Mouse (Mus musculus): ENCODE results near the gene Scp2. TPM values are rescaled to one million over a fixed set of nuclear protein-coding genes. Genes with fewer than 3 reads are reported as not detected.

Scp2 gene
- total and polyA plus RNA-seq, 3 experiments, result 65.8 to 84.4 TPM; not detected in 1

DNA sequence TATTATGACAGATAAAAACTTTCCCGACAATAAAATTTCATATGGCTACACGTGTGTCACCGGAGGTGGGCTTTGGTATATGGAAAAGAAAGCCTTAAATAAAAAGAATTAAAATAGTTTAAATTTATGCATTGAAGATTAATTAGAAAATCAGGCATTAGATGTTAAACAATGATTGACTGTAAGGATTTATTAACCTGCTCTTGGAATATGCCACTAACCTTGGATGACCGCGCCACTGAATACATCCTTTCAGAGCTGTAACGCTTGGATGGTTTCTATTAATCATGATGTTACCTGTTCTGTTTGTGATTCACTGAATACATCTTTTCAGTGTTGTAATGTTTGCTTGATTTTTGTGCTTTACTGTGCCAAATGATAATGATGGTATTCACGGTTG lies 35.1 kb downstream of the Scp2 start:
- Histone ChIP-seq H3K27ac (ENCODE audit: control insufficient read depth, low read depth, low read length) (no peak overlapping the region), H3K4me1 (ENCODE audit: control insufficient read depth in 1 of 2, insufficient read depth in 2 of 2, low read length in 2 of 2) (no peaks in the 10 kb centered on the region), H3K9me3 (replicated peaks; ENCODE audit: insufficient read depth, low read length) (no peaks in the 10 kb centered on the region), H3K9ac (ENCODE audit: control insufficient read depth, low read depth, low read length, poor library complexity, severe bottlenecking) (no peak overlapping the region), H3K79me2 (ENCODE audit: control insufficient read depth, insufficient read depth, low read length, poor library complexity) (no peaks in the 10 kb centered on the region), H3K4me3 (ENCODE audit: control insufficient read depth in 1 of 2, insufficient read depth in 1 of 2, low read depth in 2 of 2, low read length in 2 of 2) (no peak overlapping the region), H3K36me3 (ENCODE audit: control insufficient read depth in 1 of 2, insufficient read depth in 2 of 2, low read length in 2 of 2) (no peaks in the 10 kb centered on the region; a peak in 1 of 4 replicates), H3K27me3 (ENCODE audit: control insufficient read depth in 1 of 2, insufficient read depth in 2 of 2, low read length in 2 of 2) (no peaks in the 10 kb centered on the region)
- TF ChIP-seq E2F4 (IDR thresholded peaks at IDR 0.05; ENCODE audit: borderline replicate concordance, low read depth, low read length) (no peak), MAZ (IDR thresholded peaks at IDR 0.05; ENCODE audit: low read depth, low read length) (no peak), MAX (IDR thresholded peaks at IDR 0.05; ENCODE audit: low read length) (no peak), UBTF (IDR thresholded peaks at IDR 0.05; ENCODE audit: borderline replicate concordance, insufficient read depth, low read depth, low read length) (no peak), POLR2A (IDR thresholded peaks at IDR 0.05; ENCODE audit: control insufficient read depth in 1 of 2, insufficient read depth in 1 of 2, low read depth in 1 of 2, low read length in 2 of 2, poor library complexity in 1 of 2) (no peak), RCOR1 (IDR thresholded peaks at IDR 0.05; ENCODE audit: low read depth, low read length) (no peak)
- no peak for DNase-seq (ENCODE audit: low read depth, low spot score)

GRCm38 (mm10) chr4:108096345-108096744 lies 48.5 kb downstream of the Scp2 start, which contains the start of gene Podn:
Gene Podn (minus strand): TSS chr4:108096445.
- Histone ChIP-seq H3K79me2 (ENCODE audit: control insufficient read depth, insufficient read depth, low read length, poor library complexity) (no peaks in the 10 kb centered on the region), H3K27ac (ENCODE audit: control insufficient read depth, low read depth, low read length) (no peak within 1 kb of the TSS), H3K4me3 (ENCODE audit: control insufficient read depth in 1 of 2, insufficient read depth in 1 of 2, low read depth in 2 of 2, low read length in 2 of 2) (no peak within 1 kb of the TSS), H3K27me3 (ENCODE audit: control insufficient read depth in 1 of 2, insufficient read depth in 2 of 2, low read length in 2 of 2) (no peaks in the 10 kb centered on the region), H3K4me1 (ENCODE audit: control insufficient read depth in 1 of 2, insufficient read depth in 2 of 2, low read length in 2 of 2) (no peaks in the 10 kb centered on the region), H3K9me3 (replicated peaks; ENCODE audit: insufficient read depth, low read length) (no peaks in the 10 kb centered on the region), H3K36me3 (ENCODE audit: control insufficient read depth in 1 of 2, insufficient read depth in 2 of 2, low read length in 2 of 2) (peaks cover 0 to 3% of the 10 kb centered on the region in 2 experiments; a peak in 2 of 4 replicates), H3K9ac (ENCODE audit: control insufficient read depth, low read depth, low read length, poor library complexity, severe bottlenecking) (no peak within 1 kb of the TSS)
- TF ChIP-seq MAFK (IDR thresholded peaks at IDR 0.05; ENCODE audit: borderline replicate concordance, low read depth, low read length), result no peak
- no peak for TF ChIP-seq MYB (IDR thresholded peaks at IDR 0.05; ENCODE audit: low read depth, low read length)
- TF ChIP-seq POLR2A (IDR thresholded peaks at IDR 0.05; ENCODE audit: control insufficient read depth in 1 of 2, insufficient read depth in 1 of 2, low read depth in 1 of 2, low read length in 2 of 2, poor library complexity in 1 of 2), result no peak
- no peak for TF ChIP-seq ZMIZ1 (IDR thresholded peaks at IDR 0.05; ENCODE audit: low read depth, low read length)
- no peak for TF ChIP-seq GATA1 (IDR thresholded peaks at IDR 0.05; ENCODE audit: low read depth, low read length)
- no peak for TF ChIP-seq MAX (IDR thresholded peaks at IDR 0.05; ENCODE audit: low read length)
- TF ChIP-seq MXI1 (IDR thresholded peaks at IDR 0.05; ENCODE audit: low read depth, low read length), result no peak
- TF ChIP-seq USF2 (IDR thresholded peaks at IDR 0.05; ENCODE audit: borderline replicate concordance in 1 of 2, insufficient read depth in 1 of 2, low read depth in 1 of 2, low read length in 2 of 2), result no peak
- TF ChIP-seq ZNF384 (IDR thresholded peaks at IDR 0.05; ENCODE audit: low read depth, low read length), result no peak
- TF ChIP-seq POLR2AphosphoS2 (IDR thresholded peaks at IDR 0.05; ENCODE audit: low read length), result no peak
- no peak for TF ChIP-seq HCFC1 (IDR thresholded peaks at IDR 0.05; ENCODE audit: low read depth, low read length)
- no peak for TF ChIP-seq UBTF (IDR thresholded peaks at IDR 0.05; ENCODE audit: borderline replicate concordance, insufficient read depth, low read depth, low read length)
- no peak for TF ChIP-seq RCOR1 (IDR thresholded peaks at IDR 0.05; ENCODE audit: low read depth, low read length)
- TF ChIP-seq E2F4 (IDR thresholded peaks at IDR 0.05; ENCODE audit: borderline replicate concordance, low read depth, low read length), result no peak
- TF ChIP-seq GABPA (IDR thresholded peaks at IDR 0.05; ENCODE audit: low read depth, low read length), result no peak
- DNase-seq (ENCODE audit: low read depth, low spot score), result no peak

Measured in MEL (cell line).